Mouse (Mus musculus): Measurements from ENCODE around the gene Tmem151b. TPM values are rescaled to one million over a fixed set of nuclear protein-coding genes. Genes with fewer than 3 reads are reported as not detected.
A peak's percentile ranks its signal among the peaks of the same experiment; 100 is the strongest.

Gene Tmem151b
- polyA plus RNA-seq, 1 experiment from 2014 or later: 29.3 TPM

DNA sequence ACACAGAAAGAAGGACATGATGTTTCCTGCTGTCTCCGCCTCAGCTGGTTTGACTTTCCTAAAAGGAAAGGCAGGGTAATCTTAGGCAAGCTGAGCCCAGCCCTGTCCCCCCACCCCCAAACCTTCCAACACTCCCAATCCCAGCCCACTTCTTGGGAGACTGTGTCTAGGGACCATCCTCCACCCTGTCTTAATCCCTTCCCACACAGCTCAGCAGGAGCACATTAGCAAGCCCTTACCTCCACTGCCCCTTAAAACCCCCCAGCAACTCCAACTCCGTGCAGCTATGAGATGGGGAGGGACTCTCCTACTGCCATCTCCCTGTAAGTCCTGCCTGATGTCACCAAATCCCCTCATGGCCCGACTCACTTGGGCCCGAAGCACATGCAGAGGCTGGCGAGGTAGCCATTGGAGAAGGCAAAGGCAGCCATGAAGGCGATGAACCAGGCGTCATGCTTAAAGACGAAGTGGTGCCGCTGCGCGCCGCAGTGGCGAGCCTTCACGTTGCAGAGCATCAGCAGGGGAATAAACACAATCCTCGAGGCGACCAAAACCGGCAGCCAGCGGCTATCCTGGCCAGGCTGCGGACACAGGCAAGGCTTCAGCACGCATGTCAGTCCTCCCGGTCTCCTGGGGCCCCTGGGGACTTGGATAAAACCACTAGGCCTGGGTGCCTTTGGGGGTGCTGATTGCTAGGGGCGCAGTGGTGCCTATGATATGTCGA lies 36.4 kb upstream of the Tmem151b start:
- no peak overlapping the region for H3K9ac ChIP-seq (ENCODE audit: low read depth, low read length)
- peaks cover 14% of the 10 kb centered on the region for H3K4me1 ChIP-seq (ENCODE audit: control insufficient read depth, insufficient read depth, low read depth, low read length)
- no peaks in the 10 kb centered on the region for H3K36me3 ChIP-seq (ENCODE audit: control insufficient read depth, insufficient read depth, low read length)
- WGBS: 69% methylated on average over 23 of the region's 23 CpGs
- H3K27ac ChIP-seq (ENCODE audit: low read depth, low read length): peak overlapping the region; percentile 76
- no peaks in the 10 kb centered on the region for H3K27me3 ChIP-seq (replicated peaks; ENCODE audit: control insufficient read depth, insufficient read depth, low read length)
- no peak overlapping the region for H3K4me3 ChIP-seq (ENCODE audit: low read length)
- no peak overlapping the region for H3K4me2 ChIP-seq (ENCODE audit: low read length)
- no peaks in the 10 kb centered on the region for H3K9me3 ChIP-seq (ENCODE audit: control insufficient read depth, low read length)
- ATAC-seq: no peak

DNA sequence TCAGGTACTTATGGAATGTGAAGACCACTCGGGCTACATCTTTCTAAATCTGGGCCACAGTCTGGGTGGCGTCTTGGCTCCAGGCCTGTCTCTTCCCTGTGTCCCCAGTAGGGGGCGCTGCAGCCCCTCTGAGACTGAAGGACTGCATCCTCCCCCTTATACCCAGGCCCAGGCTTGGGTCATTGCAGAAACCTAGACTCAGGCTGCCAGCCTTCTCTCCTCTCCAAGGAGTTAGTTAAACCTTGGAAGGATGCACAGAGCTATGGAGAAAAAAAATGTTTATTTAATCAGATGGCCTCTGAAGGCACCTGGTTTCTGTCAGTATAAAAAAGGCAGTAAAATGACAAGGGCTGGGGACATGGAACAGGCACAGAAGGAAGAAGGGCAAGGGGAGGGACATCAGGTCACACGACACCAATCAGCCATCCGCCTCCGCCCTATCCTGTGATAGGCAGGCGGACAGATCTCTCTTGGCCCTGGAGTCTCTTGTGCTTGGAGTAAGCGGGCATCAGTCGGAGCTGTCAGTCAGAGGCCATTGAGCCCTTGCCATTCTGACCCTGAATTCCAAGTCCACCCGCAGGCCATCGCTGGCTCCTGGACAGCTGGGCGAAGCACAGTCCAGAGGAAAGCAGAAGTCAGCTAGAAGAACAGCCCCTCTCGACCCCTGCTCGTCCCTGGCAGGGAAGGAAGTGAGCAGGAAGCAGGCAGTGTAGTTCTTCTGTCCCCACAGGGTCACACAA lies 35.6 kb upstream of the Tmem151b start:
- Histone ChIP-seq H3K4me1 (ENCODE audit: control insufficient read depth, insufficient read depth, low read depth, low read length) (peaks cover 15% of the 10 kb centered on the region), H3K36me3 (ENCODE audit: control insufficient read depth, insufficient read depth, low read length) (no peaks in the 10 kb centered on the region), H3K4me2 (ENCODE audit: low read length) (no peak overlapping the region; the same call in 1 of the 2 replicates), H3K27me3 (replicated peaks; ENCODE audit: control insufficient read depth, insufficient read depth, low read length) (no peaks in the 10 kb centered on the region), H3K9me3 (ENCODE audit: control insufficient read depth, low read length) (no peaks in the 10 kb centered on the region), H3K4me3 (ENCODE audit: low read length) (no peak overlapping the region), H3K27ac (ENCODE audit: low read depth, low read length) (peak overlapping the region; percentile 76), H3K9ac (ENCODE audit: low read depth, low read length) (peak overlapping the region; percentile 41)
- ATAC-seq: peak; percentile 62
- 23% methylated on average over 14 of the region's 14 CpGs for WGBS

DNA sequence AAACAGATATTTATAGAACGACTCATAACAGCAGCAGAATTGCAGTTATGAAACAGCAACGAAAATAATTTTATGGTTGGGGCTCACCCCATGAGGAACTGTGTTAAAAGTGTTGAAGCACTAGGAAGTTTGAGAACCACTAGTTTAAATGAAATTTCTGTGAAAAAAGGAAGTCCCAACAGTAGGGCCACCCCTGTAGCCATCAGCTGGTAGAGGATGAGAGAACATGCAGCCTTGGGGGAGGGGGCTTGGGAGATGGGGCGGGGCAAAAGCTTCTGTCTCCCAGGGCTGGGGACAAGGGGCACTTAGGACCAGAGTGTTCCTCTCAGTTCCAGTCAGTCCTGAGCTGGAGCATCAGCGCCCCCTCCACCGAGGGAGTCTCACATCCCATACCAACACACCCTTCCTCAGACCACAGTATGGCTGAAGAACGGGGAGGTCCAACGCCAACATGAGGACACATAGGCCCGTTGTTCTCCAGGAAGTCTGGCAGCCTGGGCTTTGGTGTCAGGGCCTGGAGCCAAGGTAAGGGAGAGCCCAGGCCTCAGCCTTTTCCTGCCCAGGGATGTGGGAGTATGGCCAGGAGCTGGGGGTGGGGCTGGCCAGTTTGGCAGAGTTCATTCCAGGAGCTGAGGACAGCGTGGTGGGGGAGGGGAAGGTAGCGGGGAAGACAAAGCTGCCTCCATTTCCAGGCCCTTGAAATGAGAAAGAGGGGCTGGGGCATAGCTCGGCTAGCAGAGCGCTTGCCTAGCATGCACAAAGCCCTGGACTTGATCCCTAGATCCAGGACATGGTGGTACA lies 34.8 kb upstream of the Tmem151b start:
- Histone ChIP-seq H3K9me3 (ENCODE audit: control insufficient read depth, low read length) (no peaks in the 10 kb centered on the region), H3K27ac (ENCODE audit: low read depth, low read length) (peak overlapping the region; percentile 76), H3K4me3 (ENCODE audit: low read length) (no peak overlapping the region), H3K9ac (ENCODE audit: low read depth, low read length) (peak overlapping the region; percentile 41; the same call in 1 of the 2 replicates), H3K4me2 (ENCODE audit: low read length) (no peak overlapping the region; the same call in 1 of the 2 replicates), H3K36me3 (ENCODE audit: control insufficient read depth, insufficient read depth, low read length) (no peaks in the 10 kb centered on the region), H3K4me1 (ENCODE audit: control insufficient read depth, insufficient read depth, low read depth, low read length) (peaks cover 15% of the 10 kb centered on the region), H3K27me3 (replicated peaks; ENCODE audit: control insufficient read depth, insufficient read depth, low read length) (no peaks in the 10 kb centered on the region)
- WGBS: 35% methylated on average over 12 of the region's 12 CpGs
- peak; percentile 85 for ATAC-seq

DNA sequence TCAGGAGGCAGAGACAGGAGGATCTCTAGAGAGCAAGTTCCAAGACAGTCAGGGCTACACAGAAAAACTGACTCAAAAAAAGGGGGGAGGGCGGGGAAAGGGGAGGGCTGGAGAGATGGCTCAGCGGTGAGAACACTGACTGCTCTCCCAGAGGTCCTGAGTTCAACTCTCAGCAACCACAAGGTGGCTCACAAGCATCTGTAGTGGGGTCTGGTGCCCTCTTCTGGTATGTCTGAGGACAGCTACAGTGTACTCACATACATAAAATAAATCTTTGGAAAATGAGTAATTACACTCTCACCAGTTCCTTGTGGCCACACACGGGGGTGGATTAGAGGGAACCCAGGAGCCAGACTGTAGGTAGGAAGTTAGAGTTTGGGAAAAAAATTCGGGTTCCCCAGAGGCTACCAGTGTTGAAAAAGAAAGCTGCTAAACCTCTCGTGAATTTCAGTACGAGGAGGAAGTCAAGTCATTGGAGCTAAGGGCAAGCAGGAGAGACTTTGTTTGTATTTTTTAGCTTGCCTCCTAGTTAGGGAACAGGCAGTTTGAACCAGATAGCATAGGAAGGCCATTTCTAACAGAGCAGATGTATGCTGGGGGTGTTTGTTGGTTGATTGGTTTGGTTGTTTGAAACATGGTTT lies 33.4 kb upstream of the Tmem151b start:
- Histone ChIP-seq H3K9ac (ENCODE audit: low read depth, low read length) (no peak overlapping the region), H3K4me3 (ENCODE audit: low read length) (no peak overlapping the region), H3K4me1 (ENCODE audit: control insufficient read depth, insufficient read depth, low read depth, low read length) (peaks cover 15% of the 10 kb centered on the region), H3K4me2 (ENCODE audit: low read length) (no peak overlapping the region), H3K36me3 (ENCODE audit: control insufficient read depth, insufficient read depth, low read length) (no peaks in the 10 kb centered on the region), H3K9me3 (ENCODE audit: control insufficient read depth, low read length) (no peaks in the 10 kb centered on the region), H3K27me3 (replicated peaks; ENCODE audit: control insufficient read depth, insufficient read depth, low read length) (no peaks in the 10 kb centered on the region), H3K27ac (ENCODE audit: low read depth, low read length) (no peak overlapping the region)
- no peak for ATAC-seq
- WGBS: 70% methylated on average over 6 of the region's 6 CpGs

DNA sequence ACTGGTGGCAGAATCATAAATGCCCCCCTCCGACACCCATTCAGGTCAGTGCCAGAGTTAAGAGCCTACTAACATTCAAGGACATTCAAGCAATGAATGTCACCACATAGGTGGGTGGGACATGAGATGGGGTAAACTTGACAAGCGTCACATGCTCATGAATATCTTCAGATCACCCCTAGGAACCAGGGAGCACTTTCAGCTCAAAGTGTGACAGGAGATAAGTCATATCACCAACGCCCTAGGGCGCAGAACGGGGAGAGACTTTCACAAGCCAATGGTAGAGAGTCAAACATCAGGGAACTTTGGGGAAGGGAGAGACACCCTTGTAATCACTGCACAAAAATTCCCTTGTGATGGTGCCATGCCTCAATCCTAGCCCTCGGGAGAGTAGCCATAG lies 32.7 kb upstream of the Tmem151b start:
- Histone ChIP-seq H3K4me1 (ENCODE audit: control insufficient read depth, insufficient read depth, low read depth, low read length) (peaks cover 15% of the 10 kb centered on the region), H3K27ac (ENCODE audit: low read depth, low read length) (no peak overlapping the region), H3K36me3 (ENCODE audit: control insufficient read depth, insufficient read depth, low read length) (no peaks in the 10 kb centered on the region), H3K27me3 (replicated peaks; ENCODE audit: control insufficient read depth, insufficient read depth, low read length) (no peaks in the 10 kb centered on the region), H3K4me3 (ENCODE audit: low read length) (no peak overlapping the region), H3K4me2 (ENCODE audit: low read length) (no peak overlapping the region), H3K9ac (ENCODE audit: low read depth, low read length) (no peak overlapping the region), H3K9me3 (ENCODE audit: control insufficient read depth, low read length) (no peaks in the 10 kb centered on the region)
- WGBS: 95% methylated on average over 6 of the region's 6 CpGs
- ATAC-seq: no peak

DNA sequence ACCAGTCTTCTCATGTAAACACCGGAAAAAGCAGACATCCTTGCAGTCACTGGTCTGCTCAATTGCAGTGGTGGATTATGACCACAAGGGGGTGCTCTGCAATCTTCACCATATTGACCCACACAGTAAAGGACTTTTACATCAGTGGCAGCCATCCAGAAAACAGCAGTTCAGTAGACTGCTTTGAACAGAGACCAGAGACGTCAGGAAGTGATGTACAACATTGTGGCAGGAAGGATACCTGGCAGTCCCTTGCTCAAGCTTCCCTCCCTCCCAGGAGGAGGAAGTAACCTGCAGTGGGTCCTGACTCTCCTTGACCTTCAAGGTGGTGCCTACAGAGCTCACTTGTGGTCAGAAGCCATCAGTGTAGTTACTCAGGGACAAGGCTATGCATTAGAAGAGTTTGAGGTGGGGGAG lies 32.1 kb upstream of the Tmem151b start:
- H3K4me2 ChIP-seq (ENCODE audit: low read length): no peak overlapping the region
- H3K27ac ChIP-seq (ENCODE audit: low read depth, low read length): no peak overlapping the region
- H3K4me1 ChIP-seq (ENCODE audit: control insufficient read depth, insufficient read depth, low read depth, low read length): peaks cover 15% of the 10 kb centered on the region
- H3K36me3 ChIP-seq (ENCODE audit: control insufficient read depth, insufficient read depth, low read length): no peaks in the 10 kb centered on the region
- 10% methylated on average over 2 of the region's 2 CpGs for WGBS
- H3K4me3 ChIP-seq (ENCODE audit: low read length): no peak overlapping the region
- H3K9me3 ChIP-seq (ENCODE audit: control insufficient read depth, low read length): no peaks in the 10 kb centered on the region
- no peak for ATAC-seq
- H3K9ac ChIP-seq (ENCODE audit: low read depth, low read length): no peak overlapping the region
- H3K27me3 ChIP-seq (replicated peaks; ENCODE audit: control insufficient read depth, insufficient read depth, low read length): no peaks in the 10 kb centered on the region

DNA sequence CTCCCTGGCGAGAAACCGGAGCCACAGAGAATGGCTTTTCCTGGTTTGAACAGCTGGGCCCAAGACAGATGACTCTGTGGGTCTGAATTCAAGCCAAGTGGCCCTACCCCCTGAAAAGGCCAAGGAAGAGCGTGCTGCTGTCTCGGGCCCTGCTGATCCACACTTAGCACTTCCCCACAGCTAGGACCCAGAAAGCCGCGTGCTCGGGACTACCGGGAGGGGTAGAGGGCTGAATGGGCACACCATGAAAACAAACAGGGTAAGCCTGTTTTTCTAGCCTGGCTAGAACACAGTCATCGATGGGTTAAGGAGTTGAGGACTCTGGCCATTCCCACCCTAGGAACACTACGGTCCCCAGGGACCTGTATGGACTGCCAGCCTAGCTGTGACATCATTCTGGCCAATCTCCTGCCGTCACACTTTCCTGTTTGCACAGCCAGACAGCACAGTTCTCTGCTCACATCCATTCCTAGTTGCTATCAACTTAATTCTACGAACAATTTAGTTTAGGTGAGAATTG lies 31.5 kb upstream of the Tmem151b start:
- 40% methylated on average over 12 of the region's 12 CpGs for WGBS
- Histone ChIP-seq H3K27me3 (replicated peaks; ENCODE audit: control insufficient read depth, insufficient read depth, low read length) (no peaks in the 10 kb centered on the region), H3K9ac (ENCODE audit: low read depth, low read length) (no peak overlapping the region), H3K27ac (ENCODE audit: low read depth, low read length) (no peak overlapping the region), H3K9me3 (ENCODE audit: control insufficient read depth, low read length) (no peaks in the 10 kb centered on the region), H3K4me2 (ENCODE audit: low read length) (no peak overlapping the region), H3K4me1 (ENCODE audit: control insufficient read depth, insufficient read depth, low read depth, low read length) (peaks cover 15% of the 10 kb centered on the region), H3K4me3 (ENCODE audit: low read length) (no peak overlapping the region), H3K36me3 (ENCODE audit: control insufficient read depth, insufficient read depth, low read length) (no peaks in the 10 kb centered on the region)
- no peak for ATAC-seq

DNA sequence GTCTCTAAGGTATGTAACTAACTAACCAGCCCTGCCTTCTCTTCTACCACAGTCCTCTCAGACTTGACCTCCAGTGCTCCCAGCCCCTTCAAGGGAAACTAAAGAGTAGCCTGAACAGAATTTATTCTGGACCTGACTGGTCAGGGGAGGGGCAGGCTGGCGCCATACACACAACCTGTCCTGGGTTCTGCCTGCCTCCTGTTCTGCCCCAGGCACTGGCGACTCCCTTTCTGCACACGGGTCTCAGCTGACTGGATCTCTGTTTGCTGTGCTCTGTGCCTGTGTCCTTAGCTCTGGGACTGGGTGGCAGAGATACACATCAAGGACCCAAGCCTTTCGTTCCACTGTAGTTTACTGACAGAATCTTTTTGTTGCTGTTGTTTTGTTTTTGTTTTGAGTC lies 30.1 kb upstream of the Tmem151b start:
- no peak overlapping the region for H3K27ac ChIP-seq (ENCODE audit: low read depth, low read length)
- H3K9me3 ChIP-seq (ENCODE audit: control insufficient read depth, low read length): no peaks in the 10 kb centered on the region
- peaks cover 13% of the 10 kb centered on the region for H3K4me1 ChIP-seq (ENCODE audit: control insufficient read depth, insufficient read depth, low read depth, low read length)
- 88% methylated on average over 4 of the region's 4 CpGs for WGBS
- H3K36me3 ChIP-seq (ENCODE audit: control insufficient read depth, insufficient read depth, low read length): no peaks in the 10 kb centered on the region
- no peak for ATAC-seq
- H3K27me3 ChIP-seq (replicated peaks; ENCODE audit: control insufficient read depth, insufficient read depth, low read length): no peaks in the 10 kb centered on the region
- H3K4me3 ChIP-seq (ENCODE audit: low read length): no peak overlapping the region
- no peak overlapping the region for H3K9ac ChIP-seq (ENCODE audit: low read depth, low read length)
- H3K4me2 ChIP-seq (ENCODE audit: low read length): no peak overlapping the region

Data from hindbrain, embryonic 16.5 days (tissue).